Mouse (Mus musculus) CH12.LX (cell line): ENCODE measurements around the gene Apol7e. TPM values are rescaled to one million over a fixed set of nuclear protein-coding genes. Genes with fewer than 3 reads are reported as not detected.

Experiments
- DNase-seq: peaks from one replicate; pipeline ENCODE4 v3.0.0-alpha.2; 2013; ENCODE audit errors: extremely low read depth
- H3K27ac ChIP-seq: 2 replicates; pipeline ENCODE4 v1.5.1; 2012; ENCODE audit warnings: low read depth, mild to moderate bottlenecking, control low read depth, moderate library complexity; ENCODE audit not compliant: insufficient read depth
- H3K27me3 ChIP-seq: replicated peaks from 2 replicates; pipeline ENCODE3; 2012; ENCODE audit warnings: inconsistent platforms
- H3K36me3 ChIP-seq, 2 experiments: replicated peaks in 1 of 2; 2 replicates each; pipeline versions ENCODE3 to v1.6.1; 2012; ENCODE audit warnings: inconsistent platforms in 1 of 2, low read length in 1 of 2, mild to moderate bottlenecking in 1 of 2, mixed read lengths in 1 of 2, moderate library complexity in 1 of 2; ENCODE audit not compliant: control insufficient read depth in 1 of 2, insufficient read depth in 1 of 2
- H3K4me1 ChIP-seq, 2 experiments: 2 replicates each; pipeline ENCODE4 v1.6.1; 2012; ENCODE audit warnings: inconsistent platforms in 1 of 2, moderate library complexity in 1 of 2; ENCODE audit not compliant: insufficient read depth in 2 of 2, control insufficient read depth in 1 of 2
- H3K4me2 ChIP-seq: 2 replicates; pipeline ENCODE4 v1.6.1; 2012; ENCODE audit warnings: low read depth, mild to moderate bottlenecking, control low read depth; ENCODE audit not compliant: poor library complexity, insufficient read depth, severe bottlenecking
- H3K4me3 ChIP-seq, 3 experiments: fragments of 150-350 bp in 1 of 3; sonication (generic) in 1 of 3; replicated peaks in 1 of 3; 2 replicates each; pipeline versions ENCODE3 to v1.5.1; 2011 to 2012; ENCODE audit warnings: low read depth in 2 of 3, low read length in 2 of 3, mild to moderate bottlenecking in 2 of 3, moderate library complexity in 2 of 3, control low read depth in 1 of 3, improper control_type of control experiment in 1 of 3, inconsistent platforms in 1 of 3, mixed read lengths in 1 of 3; ENCODE audit not compliant: poor library complexity in 1 of 3
- H3K79me2 ChIP-seq: replicated peaks from 2 replicates; pipeline ENCODE4 v1.6.1; 2012; ENCODE audit warnings: mild to moderate bottlenecking, moderate library complexity; ENCODE audit not compliant: control insufficient read depth, poor library complexity, insufficient read depth, severe bottlenecking; ENCODE audit errors: extremely low read depth
- H3K9ac ChIP-seq: 2 replicates; pipeline ENCODE4 v1.6.1; 2012; ENCODE audit warnings: low read depth, mild to moderate bottlenecking, control low read depth, moderate library complexity; ENCODE audit not compliant: insufficient read depth
- H3K9me3 ChIP-seq: replicated peaks from 2 replicates; pipeline ENCODE3; 2012; ENCODE audit warnings: low read length, inconsistent platforms, mixed read lengths
- CHD1 ChIP-seq: IDR thresholded peaks from 2 replicates; pipeline ENCODE4 v1.6.1; 2012; ENCODE audit warnings: low read depth, low read length, improper control_type of control experiment, inconsistent platforms
- CHD2 ChIP-seq: IDR thresholded peaks from 2 replicates; pipeline ENCODE4 v1.6.1; 2011; ENCODE audit warnings: low read length, improper control_type of control experiment
- CTCF ChIP-seq, 2 experiments: IDR thresholded peaks in 1 of 2; conservative IDR thresholded peaks in 1 of 2; 2 replicates each; pipeline ENCODE4 v1.5.1; 2011 to 2012; ENCODE audit warnings: low read depth in 2 of 2, low read length in 2 of 2, improper control_type of control experiment in 1 of 2, inconsistent platforms in 1 of 2, mild to moderate bottlenecking in 1 of 2, moderate library complexity in 1 of 2
- ETS1 ChIP-seq: conservative IDR thresholded peaks from 2 replicates; pipeline ENCODE4 v1.6.1; 2012; ENCODE audit warnings: low read depth, mild to moderate bottlenecking, inconsistent platforms, low read length, improper control_type of control experiment, moderate library complexity
- JUN ChIP-seq: IDR thresholded peaks from 2 replicates; pipeline ENCODE4 v1.6.1; 2011; ENCODE audit warnings: low read depth, mild to moderate bottlenecking, low read length, improper control_type of control experiment, moderate library complexity; ENCODE audit not compliant: insufficient read depth
- JUND ChIP-seq: conservative IDR thresholded peaks from 2 replicates; pipeline ENCODE4 v1.6.1; 2011; ENCODE audit warnings: low read depth, low read length, improper control_type of control experiment
- KAT2A ChIP-seq: IDR thresholded peaks from 2 replicates; pipeline ENCODE4 v1.6.1; 2012; ENCODE audit warnings: low read length, improper control_type of control experiment, inconsistent platforms; ENCODE audit not compliant: insufficient replicate concordance
- MAX ChIP-seq: IDR thresholded peaks from 2 replicates; pipeline ENCODE4 v1.6.1; 2011; ENCODE audit warnings: low read length, improper control_type of control experiment
- MEF2A ChIP-seq: IDR thresholded peaks from 2 replicates; pipeline ENCODE4 v1.6.1; 2014; ENCODE audit warnings: low read depth, mild to moderate bottlenecking, inconsistent platforms, low read length, improper control_type of control experiment, borderline replicate concordance
- MXI1 ChIP-seq: IDR thresholded peaks from 2 replicates; pipeline ENCODE4 v1.6.1; 2011; ENCODE audit warnings: mild to moderate bottlenecking, low read depth, low read length, improper control_type of control experiment
- MYC ChIP-seq: IDR thresholded peaks from 2 replicates; pipeline ENCODE4 v1.6.1; 2011; ENCODE audit warnings: low read depth, mild to moderate bottlenecking, improper control_type of control experiment, low read length
- NELFE ChIP-seq: IDR thresholded peaks from 2 replicates; pipeline ENCODE4 v1.6.1; 2011; ENCODE audit warnings: low read depth, low read length, improper control_type of control experiment
- NRF1 ChIP-seq: IDR thresholded peaks from 2 replicates; pipeline ENCODE4 v1.6.1; 2014; ENCODE audit warnings: low read depth, mild to moderate bottlenecking, inconsistent platforms, low read length, improper control_type of control experiment, moderate library complexity
- POLR2AphosphoS2 ChIP-seq: IDR thresholded peaks from 2 replicates; pipeline ENCODE4 v1.6.1; 2011; ENCODE audit warnings: low read depth, low read length, improper control_type of control experiment
- RAD21 ChIP-seq: IDR thresholded peaks from 2 replicates; pipeline ENCODE4 v1.6.1; 2011; ENCODE audit warnings: low read depth, mild to moderate bottlenecking, low read length, improper control_type of control experiment, moderate library complexity
- RCOR1 ChIP-seq: conservative IDR thresholded peaks from 2 replicates; pipeline ENCODE4 v1.6.1; 2012; ENCODE audit warnings: low read depth, mild to moderate bottlenecking, inconsistent platforms, low read length, improper control_type of control experiment
- SIN3A ChIP-seq: IDR thresholded peaks from 2 replicates; pipeline ENCODE4 v1.6.1; 2012; ENCODE audit warnings: low read length, improper control_type of control experiment, inconsistent platforms
- SMC3 ChIP-seq: IDR thresholded peaks from 2 replicates; pipeline ENCODE4 v1.6.1; 2011; ENCODE audit warnings: low read depth, low read length, improper control_type of control experiment
- TCF12 ChIP-seq: IDR thresholded peaks from 2 replicates; pipeline ENCODE4 v1.6.1; 2014; ENCODE audit warnings: low read depth, mild to moderate bottlenecking, inconsistent platforms, low read length, improper control_type of control experiment
- UBTF ChIP-seq: IDR thresholded peaks from 2 replicates; pipeline ENCODE4 v1.6.1; 2012; ENCODE audit warnings: low read depth, mild to moderate bottlenecking, inconsistent platforms, low read length, improper control_type of control experiment, moderate library complexity
- USF1 ChIP-seq: IDR thresholded peaks from 2 replicates; pipeline ENCODE4 v1.6.1; 2014; ENCODE audit warnings: low read depth, mild to moderate bottlenecking, inconsistent platforms, low read length, improper control_type of control experiment
- USF2 ChIP-seq: conservative IDR thresholded peaks from 2 replicates; pipeline ENCODE4 v1.6.1; 2011; ENCODE audit warnings: low read depth, low read length, improper control_type of control experiment
- ZMIZ1 ChIP-seq: IDR thresholded peaks from 2 replicates; pipeline ENCODE4 v1.6.1; 2012; ENCODE audit warnings: low read depth, mild to moderate bottlenecking, inconsistent platforms, low read length, improper control_type of control experiment
- ZNF384 ChIP-seq: IDR thresholded peaks from 2 replicates; pipeline ENCODE4 v1.6.1; 2012; ENCODE audit warnings: low read depth, low read length, improper control_type of control experiment, inconsistent platforms
- dilution Hi-C: fragments of 300-500 bp; cut with MboI; formaldehyde crosslinking; loops from 2 replicates; pipeline ENCODE4 v1.14.3; 2020; ENCODE audit warnings: low sequenced_read_pairs; ENCODE audit not compliant: extremely low pct_unique_long_range_greater_than_20kb, extremely low pct_ligation_motif_present
- in situ Hi-C: fragments of 300-500 bp; cut with MboI; formaldehyde crosslinking; loops from 3 replicates; pipeline ENCODE4 v1.14.3; 2019; ENCODE audit warnings: low sequenced_read_pairs, low pct_ligation_motif_present, low pct_unique_long_range_greater_than_20kb, mixed read lengths
- polyA plus RNA-seq: library from polyadenylated mRNA; unstranded; fragments of >175 nt; gene quantifications from 2 replicates; pipeline ENCODE4 v1.2.1, GENCODE M21; 2012; ENCODE audit warnings: low read depth; ENCODE audit not compliant: insufficient read length
- total RNA-seq, 2 experiments: library from RNA; depleted of rRNA; stranded (reverse); fragments of 300-350 nt in 1 of 2; fragments of >200 nt in 1 of 2; gene quantifications; 2 replicates each; pipeline ENCODE4 v1.2.3; 2012 to 2014

Gene Apol7e
- total and polyA plus RNA-seq, 3 experiments: not detected

GRCm38 (mm10) chr15:77749717-77750116, 51.1 kb downstream of the Apol7e start:
- peaks cover 28% of the 10 kb centered on the region for H3K27me3 ChIP-seq
- H3K4me2 ChIP-seq: no peak overlapping the region
- no peak overlapping the region for H3K9ac ChIP-seq
- H3K4me1 ChIP-seq: peaks cover 0 to 4% of the 10 kb centered on the region in 2 experiments; a peak in 1 of 4 replicates
- no peak for DNase-seq
- no peaks in the 10 kb centered on the region for H3K79me2 ChIP-seq
- H3K4me3 ChIP-seq: no peak overlapping the region
- no peak for TF ChIP-seq CHD2
- no peak for TF ChIP-seq MAX
- no peak for TF ChIP-seq JUND
- TF ChIP-seq ZNF384: no peak
- no peak overlapping the region for H3K27ac ChIP-seq
- peaks cover 10% of the 10 kb centered on the region for H3K9me3 ChIP-seq
- in situ Hi-C loops: loop anchor here (25.0 kb wide), 1 partner anchor 413 kb away; the partner anchor contains the start of gene Ift27
- dilution Hi-C loops: no loop called here
- no peaks in the 10 kb centered on the region for H3K36me3 ChIP-seq

GRCm38 (mm10) chr15:77750461-77750860, 51.8 kb downstream of the Apol7e start:
- Histone ChIP-seq H3K27ac (no peak overlapping the region), H3K4me3 (no peak overlapping the region), H3K79me2 (no peaks in the 10 kb centered on the region), H3K4me1 (peaks cover 0 to 4% of the 10 kb centered on the region in 2 experiments; a peak in 1 of 4 replicates), H3K27me3 (peaks cover 25% of the 10 kb centered on the region), H3K36me3 (no peaks in the 10 kb centered on the region), H3K9ac (no peak overlapping the region), H3K9me3 (peaks cover 10% of the 10 kb centered on the region), H3K4me2 (no peak overlapping the region)
- TF ChIP-seq USF1 (no peak), POLR2AphosphoS2 (no peak), RAD21 (peak; percentile 66), MAX (peak; percentile 68), CTCF (conservative IDR thresholded peaks at IDR 0.05 in 1 of 2, IDR thresholded peaks at IDR 0.05 in 1 of 2; ENCODE audit: low read depth in 2 of 2, low read length in 2 of 2) (peak; percentile 48 to 79; a peak in 3 of 4 replicates), SMC3 (peak; percentile 62), MYC (peak; percentile 73)
- peak; percentile 52 for DNase-seq
- in situ Hi-C loops (no loop called here), dilution Hi-C loops (no loop called here)

DNA sequence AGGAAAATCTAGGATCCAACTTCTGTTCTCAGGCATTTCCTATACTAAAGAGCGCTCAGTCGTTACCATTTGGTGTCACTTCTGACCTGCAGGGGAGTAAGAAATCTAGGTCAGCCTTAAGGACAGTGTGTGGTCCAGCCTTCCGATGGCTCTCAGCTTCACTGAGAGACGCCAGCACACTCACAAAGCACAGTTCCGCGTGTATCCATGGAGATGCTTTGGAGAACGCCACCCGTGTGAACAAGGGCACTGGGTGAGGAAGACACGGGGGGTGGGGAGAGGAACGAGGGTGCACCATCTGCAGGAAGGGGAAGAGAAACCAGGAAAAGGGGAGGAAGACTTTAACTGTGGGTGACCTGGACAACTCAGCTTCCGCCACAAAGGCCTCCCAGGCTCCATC, 53.8 kb downstream of the Apol7e start:
- H3K27ac ChIP-seq: no peak overlapping the region

More for the DNA sequence above, 53.8 kb downstream of the Apol7e start:
- no peak overlapping the region for H3K4me2 ChIP-seq
- peaks cover 10% of the 10 kb centered on the region for H3K9me3 ChIP-seq
- DNase-seq: no peak
- no peaks in the 10 kb centered on the region for H3K79me2 ChIP-seq
- in situ Hi-C loops: no loop called here
- no peaks in the 10 kb centered on the region for H3K36me3 ChIP-seq
- H3K9ac ChIP-seq: no peak overlapping the region
- H3K4me1 ChIP-seq: peaks cover 0 to 4% of the 10 kb centered on the region in 2 experiments; a peak in 1 of 4 replicates
- dilution Hi-C loops: no loop called here
- no peak for TF ChIP-seq MXI1
- TF ChIP-seq SIN3A: no peak
- no peak for TF ChIP-seq UBTF
- no peak for TF ChIP-seq CHD2
- TF ChIP-seq SMC3: no peak
- no peak for TF ChIP-seq JUND
- TF ChIP-seq ZMIZ1: no peak
- no peak for TF ChIP-seq NELFE
- no peak for TF ChIP-seq RCOR1
- TF ChIP-seq KAT2A: no peak
- no peak for TF ChIP-seq JUN
- TF ChIP-seq USF2: no peak
- TF ChIP-seq MEF2A: no peak
- no peak for TF ChIP-seq CTCF (conservative IDR thresholded peaks at IDR 0.05 in 1 of 2, IDR thresholded peaks at IDR 0.05 in 1 of 2; ENCODE audit: low read depth in 2 of 2, low read length in 2 of 2)
- no peak for TF ChIP-seq NRF1
- TF ChIP-seq ETS1: no peak
- TF ChIP-seq CHD1: no peak
- no peak for TF ChIP-seq MYC
- no peak for TF ChIP-seq TCF12
- TF ChIP-seq, all 38 proteins: peak for 0
- Histone ChIP-seq H3K4me3 (no peak overlapping the region), H3K27me3 (peaks cover 18% of the 10 kb centered on the region)
